Mouse (Mus musculus) ovary, adult 18-20 months (tissue): ENCODE measurements around the gene Zfr2.
"Not testable (repeated sequence)": the region's sequence is repeated elsewhere in the genome, so short reads cannot be mapped to it uniquely, and the experiment has no call there.

Experiments
- DNase-seq: peaks from one replicate; pipeline ENCODE4 v3.0.0; 2022; ENCODE audit warnings: low spot score, mixed read lengths

Gene Zfr2

GRCm38 (mm10) chr10:81202978-81203720 is 29.8 kb upstream of the Zfr2 start:
- DNase-seq, result no peak

- no peak for DNase-seq
Observed at GRCm38 (mm10) chr10:81204137-81204536, 28.8 kb upstream of the Zfr2 start.

- DNase-seq, result no peak
Observed at GRCm38 (mm10) chr10:81210154-81210553, 22.8 kb upstream of the Zfr2 start.

- no peak for DNase-seq
Observed at GRCm38 (mm10) chr10:81216260-81216659, 16.7 kb upstream of the Zfr2 start.

GRCm38 (mm10) chr10:81216810-81217209 is 16.1 kb upstream of the Zfr2 start:
- DNase-seq, result no peak

- DNase-seq, result not testable (repeated sequence)
Observed at GRCm38 (mm10) chr10:81217267-81217666, 15.7 kb upstream of the Zfr2 start.

- no peak for DNase-seq
Observed at GRCm38 (mm10) chr10:81217964-81218363, 15.0 kb upstream of the Zfr2 start.

GRCm38 (mm10) chr10:81221402-81222015 is 11.4 kb upstream of the Zfr2 start:
- DNase-seq, result no peak

GRCm38 (mm10) chr10:81223731-81224130 is 9.2 kb upstream of the Zfr2 start:
- DNase-seq, result not testable (repeated sequence)

- no peak for DNase-seq
Observed at GRCm38 (mm10) chr10:81229735-81230437, 3.1 kb upstream of the Zfr2 start.

- no peak for DNase-seq
Observed at GRCm38 (mm10) chr10:81230438-81231332, 2.3 kb upstream of the Zfr2 start, which contains the start of gene Atcay. TSS of gene Atcay (minus strand) at chr10:81230833.

GRCm38 (mm10) chr10:81231436-81231835 is 1.5 kb upstream of the Zfr2 start:
- DNase-seq, result no peak

- DNase-seq, result no peak
Observed at GRCm38 (mm10) chr10:81233226-81233585, 251 bp downstream of the Zfr2 start.

- DNase-seq, result no peak
Observed at GRCm38 (mm10) chr10:81234206-81234605, 1.3 kb downstream of the Zfr2 start.

GRCm38 (mm10) chr10:81236471-81237268 is 3.7 kb downstream of the Zfr2 start:
- no peak for DNase-seq

- DNase-seq, result no peak
Observed at GRCm38 (mm10) chr10:81238618-81239017, 5.7 kb downstream of the Zfr2 start.

GRCm38 (mm10) chr10:81240876-81241275 is 7.9 kb downstream of the Zfr2 start:
- DNase-seq, result no peak

GRCm38 (mm10) chr10:81242021-81242420 is 9.1 kb downstream of the Zfr2 start:
- DNase-seq, result no peak

GRCm38 (mm10) chr10:81244146-81244545 is 11.2 kb downstream of the Zfr2 start:
- DNase-seq, result no peak

GRCm38 (mm10) chr10:81244595-81244994 is 11.6 kb downstream of the Zfr2 start:
- DNase-seq, result no peak

GRCm38 (mm10) chr10:81245166-81245565 is 12.2 kb downstream of the Zfr2 start:
- DNase-seq, result no peak
